Mouse (Mus musculus) spleen, adult 2 months (tissue): ENCODE results near the gene Castor2.

ENCODE experiments used
- CTCF ChIP-seq: fragments of 200-500 bp; IDR thresholded peaks from 2 replicates; pipeline ENCODE4 v1.5.1; 2011; ENCODE audit warnings: mild to moderate bottlenecking, inconsistent platforms; ENCODE audit not compliant: insufficient read depth, insufficient read length, insufficient replicate concordance; ENCODE audit errors: extremely low read depth
- POLR2A ChIP-seq: fragments of 200-500 bp; IDR thresholded peaks from 2 replicates; pipeline ENCODE4 v1.6.1; 2011; ENCODE audit warnings: low read depth, low read length, inconsistent platforms

- no peak for TF ChIP-seq CTCF
- no peak for TF ChIP-seq POLR2A
Observed at GRCm38 (mm10) chr5:134105829-134106228, 6.3 kb downstream of the Castor2 start.
